In genomic region chr1:106814864-106815263, GRCm38 (mm10) we compare ENCODE assay signal across 29 mouse cellular contexts. TPM values are rescaled to one million over a fixed set of nuclear protein-coding genes. Genes with fewer than 3 reads are reported as not detected.
A peak's percentile ranks its signal among the peaks of the same experiment; 100 is the strongest.
DNase-seq lines count a peak whose midpoint lies in the region; ATAC-seq and TF ChIP-seq lines count a peak whose summit lies in the region.
"Had no signal": no experiment of that assay in that cellular context is flagged by ENCODE, and none has a peak within 500 bp of the region (broad histone marks: within the 10 kb centered on the region; RNA-seq: fewer than 3 reads in every experiment).

No protein-coding gene starts in this region.

- no peak for TF ChIP-seq RAD21 in MEL (IDR thresholded peaks at IDR 0.05; ENCODE audit: low read depth, low read length)

- ATAC-seq in granulocyte monocyte progenitor cell, adult 5-6 weeks (replicated peaks; ENCODE audit: poor library complexity, severe bottlenecking), result peak; percentile 81
- ATAC-seq in megakaryocyte progenitor cell, adult 5-6 weeks (replicated peaks; ENCODE audit: poor library complexity), result peak; percentile 62
- ATAC-seq: forebrain, embryonic 14.5 days; forebrain, postnatal 0 days; hindbrain, postnatal 0 days; inflammation-experienced regulatory T-cells, adult 6 months; intestine, embryonic 16.5 days had no signal

- no peak for TF ChIP-seq CTCF in MEL (IDR thresholded peaks at IDR 0.05 in 2 of 3, conservative IDR thresholded peaks at IDR 0.05 in 1 of 3; ENCODE audit: control insufficient read depth in 1 of 3, insufficient read depth in 1 of 3, low read depth in 2 of 3, low read length in 3 of 3, poor library complexity in 1 of 3, severe bottlenecking in 1 of 3)

- no peak for TF ChIP-seq EP300 in MEL (IDR thresholded peaks at IDR 0.05; ENCODE audit: low read depth in 1 of 2, low read length in 2 of 2)

- peaks cover 0 to 4% of the 10 kb centered on the region in 2 experiments; a peak in 2 of 4 replicates for H3K36me3 ChIP-seq in MEL (ENCODE audit: control insufficient read depth in 1 of 2, insufficient read depth in 2 of 2, low read length in 2 of 2)
- H3K36me3 ChIP-seq: embryonic facial prominence, embryonic 12.5 days; embryonic facial prominence, embryonic 15.5 days; G1E; heart, embryonic 12.5 days; heart, embryonic 15.5 days had no signal

- H3K27me3 ChIP-seq in MEL (ENCODE audit: control insufficient read depth in 1 of 2, insufficient read depth in 2 of 2, low read length in 2 of 2), result no peaks in the 10 kb centered on the region
- H3K27me3 ChIP-seq: embryonic facial prominence, embryonic 12.5 days; embryonic facial prominence, embryonic 15.5 days; heart, embryonic 15.5 days had no signal

- H3K79me2 ChIP-seq in MEL (ENCODE audit: control insufficient read depth, insufficient read depth, low read length, poor library complexity), result no peaks in the 10 kb centered on the region

- no peak overlapping the region for H3K9ac ChIP-seq in MEL (ENCODE audit: control insufficient read depth, low read depth, low read length, poor library complexity, severe bottlenecking)
- H3K9ac ChIP-seq: embryonic facial prominence, embryonic 12.5 days; embryonic facial prominence, embryonic 15.5 days; forebrain, postnatal 0 days; heart, embryonic 12.5 days; heart, embryonic 15.5 days; hindbrain, embryonic 14.5 days had no signal

- TF ChIP-seq POLR2A in MEL (IDR thresholded peaks at IDR 0.05; ENCODE audit: control insufficient read depth in 1 of 2, insufficient read depth in 1 of 2, low read depth in 1 of 2, low read length in 2 of 2, poor library complexity in 1 of 2), result no peak

- peaks cover 3 to 6% of the 10 kb centered on the region in 2 experiments; a peak in 2 of 4 replicates for H3K4me1 ChIP-seq in MEL (ENCODE audit: control insufficient read depth in 1 of 2, insufficient read depth in 2 of 2, low read length in 2 of 2)
- H3K4me1 ChIP-seq: embryonic facial prominence, embryonic 12.5 days; embryonic facial prominence, embryonic 15.5 days; heart, embryonic 12.5 days; heart, embryonic 15.5 days had no signal

- H3K4me3 ChIP-seq in MEL (ENCODE audit: control insufficient read depth in 1 of 2, insufficient read depth in 1 of 2, low read depth in 2 of 2, low read length in 2 of 2), result no peak overlapping the region
- H3K4me3 ChIP-seq: embryonic facial prominence, embryonic 12.5 days; embryonic facial prominence, embryonic 15.5 days; gastrocnemius, adult 2 months; heart, embryonic 12.5 days; heart, embryonic 15.5 days had no signal

- H3K27ac ChIP-seq in MEL (ENCODE audit: control insufficient read depth, low read depth, low read length), result no peak overlapping the region
- H3K27ac ChIP-seq: embryonic facial prominence, embryonic 12.5 days; embryonic facial prominence, embryonic 15.5 days; gastrocnemius, adult 2 months; heart, embryonic 15.5 days; hindbrain, embryonic 14.5 days; hindbrain, postnatal 0 days had no signal

- H3K9me3 ChIP-seq in MEL (replicated peaks; ENCODE audit: insufficient read depth, low read length), result no peaks in the 10 kb centered on the region
- H3K9me3 ChIP-seq: embryonic facial prominence, embryonic 12.5 days; embryonic facial prominence, embryonic 15.5 days; G1E; heart, embryonic 12.5 days; heart, embryonic 15.5 days had no signal

- DNase-seq in MEL (ENCODE audit: low read depth, low spot score), result peak; percentile 38
- no peak for DNase-seq in cerebellum, postnatal 14 days
- DNase-seq in cerebellum, postnatal 10 days, result no peak
- no peak for DNase-seq in urinary bladder, adult 2 months (ENCODE audit: low spot score)
- DNase-seq: adrenal gland, adult 2 months; adrenal gland, postnatal 25 days; cerebellum, adult 18-20 months; cerebellum, adult 9-10 months; cerebellum, postnatal 36 days; forebrain, postnatal 0 days; gastrocnemius, adult 2 months; gastrocnemius, postnatal 14 days; heart, postnatal 10 days; heart, postnatal 36 days had no signal

TF ChIP-seq in MEL, 35 proteins besides CTCF, POLR2A, EP300 and RAD21:
- TF ChIP-seq E2F4 (IDR thresholded peaks at IDR 0.05; ENCODE audit: borderline replicate concordance, low read depth, low read length) (no peak), MYC (IDR thresholded peaks at IDR 0.05; ENCODE audit: low read depth, low read length) (no peak), NRF1 (IDR thresholded peaks at IDR 0.05; ENCODE audit: insufficient read depth, low read depth, low read length, poor library complexity, severe bottlenecking) (no peak), USF2 (IDR thresholded peaks at IDR 0.05; ENCODE audit: borderline replicate concordance in 1 of 2, insufficient read depth in 1 of 2, low read depth in 1 of 2, low read length in 2 of 2) (no peak), BHLHE40 (IDR thresholded peaks at IDR 0.05; ENCODE audit: borderline replicate concordance, low read depth, low read length) (no peak), ZNF384 (IDR thresholded peaks at IDR 0.05; ENCODE audit: low read depth, low read length) (no peak), NELFE (IDR thresholded peaks at IDR 0.05; ENCODE audit: low read depth, low read length) (no peak), ETS1 (IDR thresholded peaks at IDR 0.05; ENCODE audit: low read depth, low read length) (no peak), SIN3A (IDR thresholded peaks at IDR 0.05; ENCODE audit: low read length) (no peak), RCOR1 (IDR thresholded peaks at IDR 0.05; ENCODE audit: low read depth, low read length) (no peak), CHD1 (IDR thresholded peaks at IDR 0.05; ENCODE audit: low read depth, low read length) (no peak), ZC3H11A (IDR thresholded peaks at IDR 0.05; ENCODE audit: low read depth, low read length) (no peak), USF1 (IDR thresholded peaks at IDR 0.05; ENCODE audit: low read depth, low read length) (no peak), TBP (IDR thresholded peaks at IDR 0.05; ENCODE audit: low read depth, low read length) (no peak), MAZ (IDR thresholded peaks at IDR 0.05; ENCODE audit: low read depth, low read length) (no peak), POLR2AphosphoS2 (IDR thresholded peaks at IDR 0.05; ENCODE audit: low read length) (no peak)

RNA-seq across cellular contexts. Expression of gene Vps4b, which starts 18.3 kb away (rescaled TPM):
- 65.3 and 80.4 TPM in 2 replicates for total RNA-seq in MEL (2012; rRNA removed)
- 10 to 100 TPM; 43.9 to 91.1 TPM for polyA plus RNA-seq in MEL (2012; ENCODE audit: insufficient read depth in 1 of 2, insufficient read length in 2 of 2, low read depth in 1 of 2, low replicate concordance in 2 of 2, missing spikeins in 1 of 2)
- 79.2 and 94.1 TPM in 2 replicates for total RNA-seq in granulocyte monocyte progenitor cell, adult 5-6 weeks (2014; fragmentation: Nextera tagmentation)
- 84.5 and 105 TPM in 2 replicates for total RNA-seq in granulocyte monocyte progenitor cell, adult 5-6 weeks (2017)
- 95.7 and 107 TPM in 2 replicates for total RNA-seq in megakaryocyte progenitor cell, adult 5-6 weeks (2015)
- 86.3 and 105 TPM in 2 replicates for total RNA-seq in megakaryocyte progenitor cell, adult 5-6 weeks (2017)
- polyA plus RNA-seq in urinary bladder, adult 2 months (2012; rRNA removed), result 48.1 and 50.0 TPM in 2 replicates

RNA-seq across cellular contexts. Expression of gene Serpinb5, which starts 46.1 kb away (rescaled TPM):
- total RNA-seq in MEL (2012; rRNA removed), result not detected in 2 replicates
- polyA plus RNA-seq in MEL (2012; ENCODE audit: insufficient read depth in 1 of 2, insufficient read length in 2 of 2, low read depth in 1 of 2, low replicate concordance in 2 of 2, missing spikeins in 1 of 2), result not detected
- not detected in 2 replicates for total RNA-seq in granulocyte monocyte progenitor cell, adult 5-6 weeks (2014; fragmentation: Nextera tagmentation)
- not detected in 2 replicates for total RNA-seq in granulocyte monocyte progenitor cell, adult 5-6 weeks (2017)
- total RNA-seq in megakaryocyte progenitor cell, adult 5-6 weeks (2015), result not detected in 2 replicates
- not detected in 2 replicates for total RNA-seq in megakaryocyte progenitor cell, adult 5-6 weeks (2017)
- 13.9 and 16.2 TPM in 2 replicates for polyA plus RNA-seq in urinary bladder, adult 2 months (2012; rRNA removed)
- total RNA-seq: adrenal gland, adult 2 months; adrenal gland, postnatal 25 days; forebrain, postnatal 0 days; gastrocnemius, adult 2 months; gastrocnemius, postnatal 14 days; heart, adult 18-20 months; heart, postnatal 10 days; heart, postnatal 36 days had no signal
- polyA plus RNA-seq: adrenal gland, adult 2 months; forebrain, embryonic 11.5 days; forebrain, embryonic 14.5 days; G1E; heart, embryonic 12.5 days; hindbrain, embryonic 11.5 days; inflammation-experienced regulatory T-cells, adult 6 months had no signal

RNA-seq across cellular contexts. Expression of gene Kdsr, which starts 55.3 kb away (rescaled TPM):
- 15.1 and 15.3 TPM in 2 replicates for total RNA-seq in MEL (2012; rRNA removed)
- 10 to 100 TPM in 1 of 2 experiments, not detected in 1; 20.3 TPM for polyA plus RNA-seq in MEL (2012; ENCODE audit: insufficient read depth in 1 of 2, insufficient read length in 2 of 2, low read depth in 1 of 2, low replicate concordance in 2 of 2, missing spikeins in 1 of 2)
- 11.3 and 20.9 TPM in 2 replicates for total RNA-seq in granulocyte monocyte progenitor cell, adult 5-6 weeks (2014; fragmentation: Nextera tagmentation)
- 30.0 and 33.9 TPM in 2 replicates for total RNA-seq in granulocyte monocyte progenitor cell, adult 5-6 weeks (2017)
- total RNA-seq in megakaryocyte progenitor cell, adult 5-6 weeks (2015), result 11.3 and 12.8 TPM in 2 replicates
- 32.4 and 36.6 TPM in 2 replicates for total RNA-seq in megakaryocyte progenitor cell, adult 5-6 weeks (2017)
- polyA plus RNA-seq in urinary bladder, adult 2 months (2012; rRNA removed), result 16.7 and 16.8 TPM in 2 replicates
